Mouse (Mus musculus): ENCODE results near the gene Grhpr.
"Not testable (repeated sequence)": the region's sequence is repeated elsewhere in the genome, so short reads cannot be mapped to it uniquely, and the experiment has no call there.

The Grhpr gene

GRCm38 (mm10) chr4:44981280-44981973 lies at the start of gene Grhpr:
Gene Grhpr (plus strand): TSS chr4:44981395.
- DNase-seq (ENCODE audit: low spot score in 2 of 2) = peak; percentile 67 to 80

- no peak for DNase-seq (ENCODE audit: low spot score in 2 of 2)
These were observed 49.5 kb upstream of the Grhpr start for GRCm38 (mm10) chr4:44931732-44932131.

- DNase-seq (ENCODE audit: low spot score in 2 of 2) = no peak
These were observed 42.5 kb upstream of the Grhpr start for GRCm38 (mm10) chr4:44938359-44939340.

GRCm38 (mm10) chr4:44939576-44940249 lies 41.5 kb upstream of the Grhpr start:
- no peak for DNase-seq (ENCODE audit: low spot score in 2 of 2)

- no peak for DNase-seq (ENCODE audit: low spot score in 2 of 2)
These were observed 40.9 kb upstream of the Grhpr start for GRCm38 (mm10) chr4:44940286-44940685.

GRCm38 (mm10) chr4:44942237-44942636 lies 39.0 kb upstream of the Grhpr start:
- DNase-seq (ENCODE audit: low spot score in 2 of 2) = no peak

GRCm38 (mm10) chr4:44943480-44943879 lies 37.7 kb upstream of the Grhpr start:
- DNase-seq (ENCODE audit: low spot score in 2 of 2) = no peak

- DNase-seq (ENCODE audit: low spot score in 2 of 2) = no peak
These were observed 36.6 kb upstream of the Grhpr start for GRCm38 (mm10) chr4:44944426-44945075.

- not testable (repeated sequence) for DNase-seq (ENCODE audit: low spot score in 2 of 2)
These were observed 35.1 kb upstream of the Grhpr start for GRCm38 (mm10) chr4:44946126-44946525.

GRCm38 (mm10) chr4:44947464-44947863 lies 33.7 kb upstream of the Grhpr start:
- no peak for DNase-seq (ENCODE audit: low spot score in 2 of 2)

- DNase-seq (ENCODE audit: low spot score in 2 of 2) = no peak
These were observed 32.9 kb upstream of the Grhpr start for GRCm38 (mm10) chr4:44948314-44948713.

GRCm38 (mm10) chr4:44953041-44953440 lies 28.2 kb upstream of the Grhpr start:
- no peak for DNase-seq (ENCODE audit: low spot score in 2 of 2)

- DNase-seq (ENCODE audit: low spot score in 2 of 2) = no peak
These were observed 22.4 kb upstream of the Grhpr start for GRCm38 (mm10) chr4:44958776-44959175.

- DNase-seq (ENCODE audit: low spot score in 2 of 2) = no peak
These were observed 22.0 kb upstream of the Grhpr start for GRCm38 (mm10) chr4:44959220-44959619.

GRCm38 (mm10) chr4:44963156-44963555 lies 18.0 kb upstream of the Grhpr start:
- no peak for DNase-seq (ENCODE audit: low spot score in 2 of 2)

GRCm38 (mm10) chr4:44965175-44965574 lies 16.0 kb upstream of the Grhpr start:
- DNase-seq (ENCODE audit: low spot score in 2 of 2) = no peak

GRCm38 (mm10) chr4:44965736-44966135 lies 15.5 kb upstream of the Grhpr start:
- DNase-seq (ENCODE audit: low spot score in 2 of 2) = no peak

- no peak for DNase-seq (ENCODE audit: low spot score in 2 of 2)
These were observed 13.8 kb upstream of the Grhpr start for GRCm38 (mm10) chr4:44967402-44967801.

- DNase-seq (ENCODE audit: low spot score in 2 of 2) = no peak
These were observed 11.1 kb upstream of the Grhpr start for GRCm38 (mm10) chr4:44970056-44970455.

- peak; percentile 44 to 55 for DNase-seq (ENCODE audit: low spot score in 2 of 2)
These were observed 10.5 kb upstream of the Grhpr start for GRCm38 (mm10) chr4:44970612-44971110.

GRCm38 (mm10) chr4:44973450-44973849 lies 7.7 kb upstream of the Grhpr start:
- DNase-seq (ENCODE audit: low spot score in 2 of 2) = peak; percentile 93 to 95

Measured in right cerebral cortex, adult 2 months (tissue).